Mouse (Mus musculus) G1E (cell line): ENCODE results near the gene Rnase11. TPM values are rescaled to one million over a fixed set of nuclear protein-coding genes. Genes with fewer than 3 reads are reported as not detected.

Experiments
- ATAC-seq: 2 replicates; pipeline ENCODE4 v1.8.0; 2016; ENCODE audit warnings: mild to moderate bottlenecking; ENCODE audit not compliant: insufficient number of reproducible peaks, poor library complexity, low FRiP score, severe bottlenecking; ENCODE audit errors: extremely low read depth
- DNase-seq: peaks from one replicate; pipeline ENCODE4 v3.0.0; 2012; ENCODE audit warnings: low spot score
- H3K27me3 ChIP-seq: 2 replicates; pipeline ENCODE4 v1.6.1; 2012; ENCODE audit warnings: mild to moderate bottlenecking, low read length, inconsistent platforms; ENCODE audit not compliant: insufficient read depth
- H3K36me3 ChIP-seq: replicated peaks from 2 replicates; pipeline ENCODE3; 2012; ENCODE audit warnings: mild to moderate bottlenecking, inconsistent platforms
- H3K4me1 ChIP-seq: 2 replicates; pipeline ENCODE4 v1.6.1; 2012; ENCODE audit warnings: low read depth, low read length, inconsistent platforms, mixed read lengths; ENCODE audit not compliant: insufficient read depth
- H3K4me3 ChIP-seq: 2 replicates; pipeline ENCODE4 v1.5.1; 2012; ENCODE audit warnings: low read depth, mild to moderate bottlenecking, inconsistent platforms, low read length, moderate library complexity, mixed read lengths
- H3K9me3 ChIP-seq: replicated peaks from 2 replicates; pipeline ENCODE4 v1.6.1; 2012; ENCODE audit warnings: inconsistent platforms
- CTCF ChIP-seq: IDR thresholded peaks from 2 replicates; pipeline ENCODE4 v1.5.1; 2012; ENCODE audit warnings: low read depth, low read length, inconsistent platforms, mixed read lengths
- GATA1 ChIP-seq: IDR thresholded peaks from 2 replicates; pipeline ENCODE4 v1.6.1; 2012; ENCODE audit warnings: borderline replicate concordance, low read length, inconsistent platforms, mixed read lengths
- GATA2 ChIP-seq: IDR thresholded peaks from 2 replicates; pipeline ENCODE4 v1.6.1; 2012; ENCODE audit warnings: low read depth, low read length, inconsistent platforms, borderline replicate concordance
- POLR2AphosphoS5 ChIP-seq: IDR thresholded peaks from 2 replicates; pipeline ENCODE4 v1.6.1; 2012; ENCODE audit warnings: low read depth, low read length, inconsistent platforms; ENCODE audit not compliant: insufficient replicate concordance
- TAL1 ChIP-seq: conservative IDR thresholded peaks from 2 replicates; pipeline ENCODE4 v1.6.1; 2012; ENCODE audit warnings: low read depth, low read length, inconsistent platforms, mixed read lengths
- polyA plus RNA-seq: library from polyadenylated mRNA; stranded (reverse); fragments of >175 nt; gene quantifications from 2 replicates; pipeline ENCODE4 v1.2.3, GENCODE M21; 2012
- total RNA-seq, 2 experiments: library from RNA; stranded (forward) in 1 of 2; stranded (reverse) in 1 of 2; fragments of 200-1000 nt in 1 of 2; fragments of >200 nt in 1 of 2; fragmentation: Nextera tagmentation in 1 of 2; gene quantifications; 2 replicates each; pipeline ENCODE4 v1.2.3; 2014 to 2017

The Rnase11 gene
- total and polyA plus RNA-seq, 3 experiments: 0.22 TPM; not detected in 2

DNA sequence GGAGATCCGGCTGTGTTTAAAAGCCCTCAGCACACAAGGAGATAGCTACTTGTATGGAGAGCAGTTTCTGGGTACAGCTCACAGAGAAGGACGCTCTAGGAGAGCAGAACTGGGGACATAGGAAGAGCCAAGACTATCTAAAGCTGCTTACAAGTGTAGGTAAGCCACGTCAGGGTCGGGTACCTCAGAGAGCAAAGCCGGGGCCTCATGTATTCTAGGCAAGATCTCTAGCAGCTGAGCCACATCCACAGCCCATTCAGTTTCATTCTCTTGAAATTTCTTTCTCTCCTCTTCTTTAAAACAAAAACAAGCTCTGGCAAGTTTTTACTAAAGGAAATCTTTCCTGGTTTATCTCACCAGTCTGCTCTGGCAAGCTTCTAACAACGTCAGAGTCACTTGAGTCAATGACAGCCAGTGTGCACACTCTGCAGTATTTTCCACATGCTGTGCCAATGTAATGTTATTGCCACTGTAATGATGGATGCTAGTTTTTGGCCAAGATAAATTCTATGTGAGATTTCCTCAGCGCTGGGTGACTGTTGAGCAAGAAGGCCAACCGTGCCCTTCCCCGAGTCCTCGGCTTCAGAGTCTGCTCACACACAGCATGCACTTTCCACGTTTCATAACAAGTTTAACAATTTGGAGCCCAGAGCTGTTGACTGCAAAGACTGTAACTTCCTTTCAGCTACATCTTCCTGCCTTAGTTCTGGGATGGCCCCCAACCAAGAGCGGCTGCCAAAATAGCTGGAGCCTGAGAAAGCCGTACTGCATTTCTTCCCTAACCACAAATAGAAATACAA, 41.8 kb downstream of the Rnase11 start:
- TF ChIP-seq POLR2AphosphoS5: no peak
- TF ChIP-seq TAL1: no peak
- no peak for TF ChIP-seq GATA2
- no peak for TF ChIP-seq CTCF
- TF ChIP-seq GATA1: no peak
- DNase-seq (no peak), ATAC-seq (no peak)

DNA sequence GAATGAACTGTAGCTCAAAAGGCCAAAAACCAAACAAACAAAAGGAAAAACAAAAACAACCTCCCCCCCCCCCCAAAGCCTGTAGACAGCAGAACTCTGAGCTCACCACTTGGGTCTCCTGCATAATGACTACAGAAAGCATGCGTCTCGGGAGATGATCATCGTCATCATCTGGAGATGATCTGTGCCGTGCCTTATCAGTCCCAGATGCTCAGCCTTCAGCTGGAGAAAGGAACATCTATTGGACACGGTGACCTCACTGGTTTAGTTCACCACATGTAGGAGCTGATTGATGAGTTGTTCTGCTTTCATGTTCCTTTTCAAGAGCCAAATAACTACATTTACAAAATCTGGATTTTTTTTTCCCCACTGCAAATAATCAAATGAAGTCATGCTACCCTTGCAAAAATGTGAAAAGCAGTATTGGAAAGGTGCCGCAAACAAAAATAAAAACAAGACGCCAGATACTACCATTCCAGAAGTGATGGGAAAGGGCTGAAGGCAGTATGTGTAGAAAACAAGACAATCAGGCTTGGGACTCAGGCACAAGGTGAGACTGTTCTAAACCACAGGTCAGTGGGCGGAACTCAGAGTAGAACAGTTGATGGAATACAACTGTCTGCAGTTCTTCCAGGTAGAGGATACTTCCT, 42.7 kb downstream of the Rnase11 start, which contains the start of gene Rnase10:
Gene Rnase10 (plus strand): TSS at position 600 of the 650 bp plus-strand sequence.
- Histone ChIP-seq H3K36me3 (no peaks in the 10 kb centered on the region), H3K4me3 (no peak within 1 kb of the TSS), H3K9me3 (no peaks in the 10 kb centered on the region), H3K4me1 (no peaks in the 10 kb centered on the region), H3K27me3 (no peaks in the 10 kb centered on the region; the same call in 1 of the 2 replicates)
- TF ChIP-seq CTCF: no peak
- no peak for TF ChIP-seq GATA1
- no peak for TF ChIP-seq TAL1
- TF ChIP-seq POLR2AphosphoS5: no peak
- TF ChIP-seq GATA2: no peak
- DNase-seq (no peak), ATAC-seq (no peak)

More for the DNA sequence above, 41.8 kb downstream of the Rnase11 start:
- Histone ChIP-seq H3K4me3 (no peak overlapping the region), H3K9me3 (no peaks in the 10 kb centered on the region), H3K27me3 (no peaks in the 10 kb centered on the region; the same call in 1 of the 2 replicates), H3K36me3 (no peaks in the 10 kb centered on the region), H3K4me1 (no peaks in the 10 kb centered on the region)

Other genes with a start within 250 kb of the Rnase11 start
Only the 20 nearest of the 23 such genes appear.
- 17.0 and 21.3 TPM in 2 replicates for gene Tep1, start 179.6 kb downstream of the Rnase11 start, total RNA-seq (2014; fragmentation: Nextera tagmentation)
- gene Tep1, start 179.6 kb downstream of the Rnase11 start, total RNA-seq (2017): 29.1 and 29.9 TPM in 2 replicates
- gene Tep1, start 179.6 kb downstream of the Rnase11 start, polyA plus RNA-seq: 2.7 and 3.3 TPM in 2 replicates
- gene Klhl33, start 152.7 kb downstream of the Rnase11 start, total RNA-seq (2014; fragmentation: Nextera tagmentation): not detected in 2 replicates
- 0.17 and 0.22 TPM in 2 replicates for gene Klhl33, start 152.7 kb downstream of the Rnase11 start, total RNA-seq (2017)
- gene Klhl33, start 152.7 kb downstream of the Rnase11 start, polyA plus RNA-seq: not detected in 2 replicates
- 25.6 and 29.9 TPM in 2 replicates for gene Osgep, start 125.3 kb downstream of the Rnase11 start, total RNA-seq (2014; fragmentation: Nextera tagmentation)
- gene Osgep, start 125.3 kb downstream of the Rnase11 start, total RNA-seq (2017): 94.9 and 117 TPM in 2 replicates
- gene Osgep, start 125.3 kb downstream of the Rnase11 start, polyA plus RNA-seq: 29.3 and 42.4 TPM in 2 replicates
- 133 and 142 TPM in 2 replicates for gene Apex1, start 125.2 kb downstream of the Rnase11 start, total RNA-seq (2014; fragmentation: Nextera tagmentation)
- gene Apex1, start 125.2 kb downstream of the Rnase11 start, total RNA-seq (2017): 165 and 174 TPM in 2 replicates
- 162 and 174 TPM in 2 replicates for gene Apex1, start 125.2 kb downstream of the Rnase11 start, polyA plus RNA-seq
- gene Pip4p1, start 119.3 kb downstream of the Rnase11 start, total RNA-seq (2014; fragmentation: Nextera tagmentation): 23.2 and 45.6 TPM in 2 replicates
- gene Pip4p1, start 119.3 kb downstream of the Rnase11 start, total RNA-seq (2017): 31.1 and 32.7 TPM in 2 replicates
- gene Pip4p1, start 119.3 kb downstream of the Rnase11 start, polyA plus RNA-seq: 99.9 and 126 TPM in 2 replicates
- 70.0 and 88.4 TPM in 2 replicates for gene Pnp, start 119.1 kb downstream of the Rnase11 start, total RNA-seq (2014; fragmentation: Nextera tagmentation)
- 110 and 112 TPM in 2 replicates for gene Pnp, start 119.1 kb downstream of the Rnase11 start, total RNA-seq (2017)
- 1.5 TPM in 2 replicates for gene Pnp, start 119.1 kb downstream of the Rnase11 start, polyA plus RNA-seq
- 3.2 TPM in 1 of 2 replicates, not detected in the other for gene Gm49342, start 105.6 kb downstream of the Rnase11 start, total RNA-seq (2014; fragmentation: Nextera tagmentation)
- not detected in 2 replicates for gene Gm49342, start 105.6 kb downstream of the Rnase11 start, total RNA-seq (2017)
- 1.5 and 2.0 TPM in 2 replicates for gene Gm49342, start 105.6 kb downstream of the Rnase11 start, polyA plus RNA-seq
- 5.1 and 10.2 TPM in 2 replicates for gene Pnp2, start 94.2 kb downstream of the Rnase11 start, total RNA-seq (2014; fragmentation: Nextera tagmentation)
- 0.52 and 1.1 TPM in 2 replicates for gene Pnp2, start 94.2 kb downstream of the Rnase11 start, total RNA-seq (2017)
- gene Pnp2, start 94.2 kb downstream of the Rnase11 start, polyA plus RNA-seq: not detected in 2 replicates
- not detected in 2 replicates for gene Rnase10, start 42.4 kb downstream of the Rnase11 start, total RNA-seq (2014; fragmentation: Nextera tagmentation)
- 0.22 TPM in 1 of 2 replicates, not detected in the other for gene Rnase10, start 42.4 kb downstream of the Rnase11 start, total RNA-seq (2017)
- not detected in 2 replicates for gene Rnase10, start 42.4 kb downstream of the Rnase11 start, polyA plus RNA-seq
- not detected in 2 replicates for gene Rnase9, start 8.3 kb downstream of the Rnase11 start, total RNA-seq (2014; fragmentation: Nextera tagmentation)
- 0.11 TPM in 1 of 2 replicates, not detected in the other for gene Rnase9, start 8.3 kb downstream of the Rnase11 start, total RNA-seq (2017)
- gene Rnase9, start 8.3 kb downstream of the Rnase11 start, polyA plus RNA-seq: not detected in 2 replicates
- not detected in 2 replicates for gene Rnase12, start 7.5 kb upstream of the Rnase11 start, total RNA-seq (2014; fragmentation: Nextera tagmentation)
- not detected in 2 replicates for gene Rnase12, start 7.5 kb upstream of the Rnase11 start, total RNA-seq (2017)
- gene Rnase12, start 7.5 kb upstream of the Rnase11 start, polyA plus RNA-seq: not detected in 2 replicates
- gene Olfr750, start 24.3 kb upstream of the Rnase11 start, total RNA-seq (2014; fragmentation: Nextera tagmentation): not detected in 2 replicates
- 0.05 and 0.06 TPM in 2 replicates for gene Olfr750, start 24.3 kb upstream of the Rnase11 start, total RNA-seq (2017)
- not detected in 2 replicates for gene Olfr750, start 24.3 kb upstream of the Rnase11 start, polyA plus RNA-seq
- gene Rnase4, start 40.9 kb upstream of the Rnase11 start, total RNA-seq (2014; fragmentation: Nextera tagmentation): 2.7 and 3.2 TPM in 2 replicates
- gene Rnase4, start 40.9 kb upstream of the Rnase11 start, total RNA-seq (2017): 0.17 and 0.49 TPM in 2 replicates
- not detected in 2 replicates for gene Rnase4, start 40.9 kb upstream of the Rnase11 start, polyA plus RNA-seq
- gene Ang, start 41.0 kb upstream of the Rnase11 start, total RNA-seq (2014; fragmentation: Nextera tagmentation): 1.6 TPM in 1 of 2 replicates, not detected in the other
- 0.16 TPM in 1 of 2 replicates, not detected in the other for gene Ang, start 41.0 kb upstream of the Rnase11 start, total RNA-seq (2017)
- not detected in 2 replicates for gene Ang, start 41.0 kb upstream of the Rnase11 start, polyA plus RNA-seq
- gene Eddm3b, start 64.3 kb upstream of the Rnase11 start, total RNA-seq (2014; fragmentation: Nextera tagmentation): not detected in 2 replicates
- 0.11 TPM in 1 of 2 replicates, not detected in the other for gene Eddm3b, start 64.3 kb upstream of the Rnase11 start, total RNA-seq (2017)
- not detected in 2 replicates for gene Eddm3b, start 64.3 kb upstream of the Rnase11 start, polyA plus RNA-seq
- 41.7 and 44.8 TPM in 2 replicates for gene Rnase6, start 73.7 kb upstream of the Rnase11 start, total RNA-seq (2014; fragmentation: Nextera tagmentation)
- 44.9 and 45.1 TPM in 2 replicates for gene Rnase6, start 73.7 kb upstream of the Rnase11 start, total RNA-seq (2017)
- gene Rnase6, start 73.7 kb upstream of the Rnase11 start, polyA plus RNA-seq: 1.4 and 1.5 TPM in 2 replicates
- not detected in 2 replicates for gene Rnase1, start 96.6 kb upstream of the Rnase11 start, total RNA-seq (2014; fragmentation: Nextera tagmentation)
- gene Rnase1, start 96.6 kb upstream of the Rnase11 start, total RNA-seq (2017): 0.17 and 0.22 TPM in 2 replicates
- not detected in 2 replicates for gene Rnase1, start 96.6 kb upstream of the Rnase11 start, polyA plus RNA-seq
- gene Rnase2b, start 112.1 kb upstream of the Rnase11 start, total RNA-seq (2014; fragmentation: Nextera tagmentation): not detected in 2 replicates
- gene Rnase2b, start 112.1 kb upstream of the Rnase11 start, total RNA-seq (2017): 0.23 TPM in 1 of 2 replicates, not detected in the other
- gene Rnase2b, start 112.1 kb upstream of the Rnase11 start, polyA plus RNA-seq: not detected in 2 replicates
- gene Ang2, start 149.0 kb upstream of the Rnase11 start, total RNA-seq (2014; fragmentation: Nextera tagmentation): not detected in 2 replicates
- not detected in 2 replicates for gene Ang2, start 149.0 kb upstream of the Rnase11 start, total RNA-seq (2017)
- not detected in 2 replicates for gene Ang2, start 149.0 kb upstream of the Rnase11 start, polyA plus RNA-seq
- gene Ear14, start 153.2 kb upstream of the Rnase11 start, total RNA-seq (2014; fragmentation: Nextera tagmentation): not detected in 2 replicates
- 0.44 TPM in 1 of 2 replicates, not detected in the other for gene Ear14, start 153.2 kb upstream of the Rnase11 start, total RNA-seq (2017)
- gene Ear14, start 153.2 kb upstream of the Rnase11 start, polyA plus RNA-seq: not detected in 2 replicates